Comparison of ENCODE assay signal across 30 mouse cellular contexts in genomic region chr3:81701974-81702697, GRCm38 (mm10).
DNase-seq lines count a peak whose midpoint lies in the region; ATAC-seq and TF ChIP-seq lines count a peak whose summit lies in the region.
"Had no signal": no experiment of that assay in that cellular context is flagged by ENCODE, and none has a peak within 500 bp of the region (broad histone marks: within the 10 kb centered on the region; RNA-seq: fewer than 3 reads in every experiment).

No protein-coding gene starts in this region.

- no peak overlapping the region for H3K4me3 ChIP-seq in embryonic facial prominence, embryonic 14.5 days (ENCODE audit: low read depth, low read length)
- H3K4me3 ChIP-seq in embryonic facial prominence, embryonic 10.5 days: no peak overlapping the region
- no peak overlapping the region for H3K4me3 ChIP-seq in hindbrain, postnatal 0 days (ENCODE audit: low read length)
- no peak overlapping the region for H3K4me3 ChIP-seq in hindbrain, embryonic 10.5 days
- no peak overlapping the region for H3K4me3 ChIP-seq in lung, embryonic 14.5 days (ENCODE audit: low read depth, low read length)
- no peak overlapping the region for H3K4me3 ChIP-seq in lung, postnatal 0 days (ENCODE audit: low read depth, low read length)
- H3K4me3 ChIP-seq: gastrocnemius, adult 2 months; heart, embryonic 15.5 days; hindbrain, embryonic 15.5 days; intestine, embryonic 15.5 days; limb, embryonic 13.5 days; liver, embryonic 12.5 days; midbrain, embryonic 12.5 days; myocyte; neural tube, embryonic 13.5 days; stomach, embryonic 15.5 days had no signal

- no peak overlapping the region for H3K27ac ChIP-seq in embryonic facial prominence, embryonic 14.5 days (replicated peaks; ENCODE audit: low read depth, low read length)
- H3K27ac ChIP-seq in embryonic facial prominence, embryonic 10.5 days (replicated peaks): no peak overlapping the region
- H3K27ac ChIP-seq in hindbrain, postnatal 0 days: no peak overlapping the region
- no peak overlapping the region for H3K27ac ChIP-seq in hindbrain, embryonic 10.5 days
- H3K27ac ChIP-seq in lung, embryonic 14.5 days (ENCODE audit: low read depth): no peak overlapping the region
- no peak overlapping the region for H3K27ac ChIP-seq in lung, postnatal 0 days (ENCODE audit: low read length)
- H3K27ac ChIP-seq: gastrocnemius, adult 2 months; heart, embryonic 15.5 days; hindbrain, embryonic 15.5 days; intestine, embryonic 15.5 days; limb, embryonic 13.5 days; liver, embryonic 12.5 days; midbrain, embryonic 12.5 days; neural tube, embryonic 13.5 days; stomach, embryonic 15.5 days had no signal

- no peaks in the 10 kb centered on the region for H3K9me3 ChIP-seq in embryonic facial prominence, embryonic 14.5 days (ENCODE audit: control insufficient read depth, low read length)
- no peaks in the 10 kb centered on the region for H3K9me3 ChIP-seq in embryonic facial prominence, embryonic 10.5 days
- no peaks in the 10 kb centered on the region for H3K9me3 ChIP-seq in hindbrain, postnatal 0 days (ENCODE audit: low read length)
- no peaks in the 10 kb centered on the region for H3K9me3 ChIP-seq in hindbrain, embryonic 10.5 days
- H3K9me3 ChIP-seq in lung, embryonic 14.5 days (ENCODE audit: low read depth, low read length): no peaks in the 10 kb centered on the region
- H3K9me3 ChIP-seq in lung, postnatal 0 days (ENCODE audit: low read length): no peaks in the 10 kb centered on the region
- H3K9me3 ChIP-seq: heart, embryonic 15.5 days; hindbrain, embryonic 15.5 days; intestine, embryonic 15.5 days; limb, embryonic 13.5 days; liver, embryonic 12.5 days; midbrain, embryonic 12.5 days; neural tube, embryonic 13.5 days; stomach, embryonic 15.5 days had no signal

- DNase-seq in embryonic facial prominence, embryonic 14.5 days (ENCODE audit: low spot score): peak; percentile 4
- no peak for DNase-seq in embryonic facial prominence, embryonic 10.5 days (ENCODE audit: low spot score)
- DNase-seq in hindbrain, postnatal 0 days (ENCODE audit: low spot score): peak; percentile 32
- no peak for DNase-seq in hindbrain, embryonic 10.5 days (ENCODE audit: low spot score)
- peak; percentile 1 for DNase-seq in lung, embryonic 14.5 days
- no peak for DNase-seq in lung, postnatal 0 days (ENCODE audit: low spot score)
- peak; percentile 51 for DNase-seq in telencephalon, adult 2 months (ENCODE audit: low read depth, low spot score)
- DNase-seq: adrenal gland, postnatal 10 days; cerebellum, adult 11 months; cerebellum, adult 9-11 months; gastrocnemius, adult 2 months; heart, postnatal 4 days; kidney, adult 8-10 months; kidney, postnatal 14 days; layer of hippocampus, postnatal 36 days; lung, adult 18-20 months; retina, postnatal 1 day; right cerebral cortex, postnatal 4 days; thymus, adult 18-20 months; thymus, postnatal 36 days had no signal

- no peaks in the 10 kb centered on the region for H3K27me3 ChIP-seq in embryonic facial prominence, embryonic 14.5 days (replicated peaks; ENCODE audit: control insufficient read depth, insufficient read depth, low read length)
- H3K27me3 ChIP-seq in embryonic facial prominence, embryonic 10.5 days (replicated peaks; ENCODE audit: low read depth, poor library complexity, severe bottlenecking): no peaks in the 10 kb centered on the region
- no peaks in the 10 kb centered on the region for H3K27me3 ChIP-seq in hindbrain, postnatal 0 days (ENCODE audit: insufficient read depth, low read length)
- no peaks in the 10 kb centered on the region for H3K27me3 ChIP-seq in hindbrain, embryonic 10.5 days (ENCODE audit: insufficient read depth, poor library complexity, severe bottlenecking)
- no peaks in the 10 kb centered on the region for H3K27me3 ChIP-seq in lung, embryonic 14.5 days (ENCODE audit: insufficient read depth, low read length)
- no peaks in the 10 kb centered on the region for H3K27me3 ChIP-seq in lung, postnatal 0 days (replicated peaks; ENCODE audit: insufficient read depth, low read length)
- H3K27me3 ChIP-seq: heart, embryonic 15.5 days; hindbrain, embryonic 15.5 days; intestine, embryonic 15.5 days; limb, embryonic 13.5 days; liver, embryonic 12.5 days; midbrain, embryonic 12.5 days; neural tube, embryonic 13.5 days; stomach, embryonic 15.5 days had no signal

- no peak overlapping the region for H3K9ac ChIP-seq in embryonic facial prominence, embryonic 14.5 days (ENCODE audit: low read depth, low read length)
- H3K9ac ChIP-seq in hindbrain, postnatal 0 days (replicated peaks; ENCODE audit: low read length): no peak overlapping the region
- no peak overlapping the region for H3K9ac ChIP-seq in lung, embryonic 14.5 days
- no peak overlapping the region for H3K9ac ChIP-seq in lung, postnatal 0 days (replicated peaks; ENCODE audit: low read depth)
- H3K9ac ChIP-seq: heart, embryonic 15.5 days; hindbrain, embryonic 15.5 days; intestine, embryonic 15.5 days; limb, embryonic 13.5 days; liver, embryonic 12.5 days; midbrain, embryonic 12.5 days; neural tube, embryonic 13.5 days; stomach, embryonic 15.5 days had no signal

- WGBS in embryonic facial prominence, embryonic 14.5 days: 38% methylated on average over 1 of the region's 1 CpGs
- WGBS in embryonic facial prominence, embryonic 10.5 days: 51% methylated on average over 1 of the region's 1 CpGs
- WGBS in hindbrain, postnatal 0 days: 42% methylated on average over 1 of the region's 1 CpGs
- 60% methylated on average over 1 of the region's 1 CpGs for WGBS in hindbrain, embryonic 10.5 days
- WGBS in lung, embryonic 14.5 days: 32% methylated on average over 1 of the region's 1 CpGs
- 29% methylated on average over 1 of the region's 1 CpGs for WGBS in lung, postnatal 0 days

- no peak for TF ChIP-seq EP300 in lung, postnatal 0 days (IDR thresholded peaks at IDR 0.05)

- no peaks in the 10 kb centered on the region for H3K36me3 ChIP-seq in embryonic facial prominence, embryonic 14.5 days (ENCODE audit: control insufficient read depth, insufficient read depth, low read length)
- H3K36me3 ChIP-seq in embryonic facial prominence, embryonic 10.5 days (replicated peaks): no peaks in the 10 kb centered on the region
- no peaks in the 10 kb centered on the region for H3K36me3 ChIP-seq in hindbrain, postnatal 0 days (ENCODE audit: insufficient read depth, low read length)
- H3K36me3 ChIP-seq in hindbrain, embryonic 10.5 days: no peaks in the 10 kb centered on the region
- no peaks in the 10 kb centered on the region for H3K36me3 ChIP-seq in lung, embryonic 14.5 days (ENCODE audit: insufficient read depth)
- no peaks in the 10 kb centered on the region for H3K36me3 ChIP-seq in lung, postnatal 0 days (ENCODE audit: insufficient read depth, low read length)
- H3K36me3 ChIP-seq: heart, embryonic 15.5 days; hindbrain, embryonic 15.5 days; intestine, embryonic 15.5 days; limb, embryonic 13.5 days; liver, embryonic 12.5 days; midbrain, embryonic 12.5 days; neural tube, embryonic 13.5 days; stomach, embryonic 15.5 days had no signal

- no peak for TF ChIP-seq CTCF in hindbrain, postnatal 0 days (IDR thresholded peaks at IDR 0.05; ENCODE audit: low read depth)
- TF ChIP-seq CTCF in lung, embryonic 14.5 days (IDR thresholded peaks at IDR 0.05; ENCODE audit: low read depth): no peak
- no peak for TF ChIP-seq CTCF in lung, postnatal 0 days (IDR thresholded peaks at IDR 0.05)

- ATAC-seq in embryonic facial prominence, embryonic 14.5 days (ENCODE audit: low read depth): no peak
- ATAC-seq in hindbrain, postnatal 0 days: no peak
- ATAC-seq in lung, embryonic 14.5 days (ENCODE audit: insufficient read depth): no peak
- no peak for ATAC-seq in lung, postnatal 0 days
- ATAC-seq: activated CD4-positive, CD25-positive, alpha-beta regulatory T cell, adult 4 months; intestine, embryonic 15.5 days; liver, embryonic 12.5 days had no signal

- H3K4me1 ChIP-seq in embryonic facial prominence, embryonic 14.5 days (ENCODE audit: control insufficient read depth, insufficient read depth, low read length): no peaks in the 10 kb centered on the region
- H3K4me1 ChIP-seq in embryonic facial prominence, embryonic 10.5 days: no peaks in the 10 kb centered on the region
- H3K4me1 ChIP-seq in hindbrain, postnatal 0 days (ENCODE audit: insufficient read depth, low read length): no peaks in the 10 kb centered on the region
- no peaks in the 10 kb centered on the region for H3K4me1 ChIP-seq in hindbrain, embryonic 10.5 days (replicated peaks)
- no peaks in the 10 kb centered on the region for H3K4me1 ChIP-seq in lung, embryonic 14.5 days (ENCODE audit: insufficient read depth)
- no peaks in the 10 kb centered on the region for H3K4me1 ChIP-seq in lung, postnatal 0 days (ENCODE audit: insufficient read depth, low read depth, low read length)
- H3K4me1 ChIP-seq: heart, embryonic 15.5 days; hindbrain, embryonic 15.5 days; intestine, embryonic 15.5 days; limb, embryonic 13.5 days; liver, embryonic 12.5 days; midbrain, embryonic 12.5 days; neural tube, embryonic 13.5 days; stomach, embryonic 15.5 days had no signal

- H3K4me2 ChIP-seq in embryonic facial prominence, embryonic 14.5 days (ENCODE audit: low read depth, low read length): no peak overlapping the region
- H3K4me2 ChIP-seq in hindbrain, postnatal 0 days (ENCODE audit: low read depth, low read length): no peak overlapping the region
- H3K4me2 ChIP-seq in lung, embryonic 14.5 days: no peak overlapping the region
- no peak overlapping the region for H3K4me2 ChIP-seq in lung, postnatal 0 days (replicated peaks; ENCODE audit: low read depth, low read length)
- H3K4me2 ChIP-seq: heart, embryonic 15.5 days; hindbrain, embryonic 15.5 days; intestine, embryonic 15.5 days; limb, embryonic 13.5 days; liver, embryonic 12.5 days; midbrain, embryonic 12.5 days; neural tube, embryonic 13.5 days; stomach, embryonic 15.5 days had no signal

Comparison
In these comparisons a context has a peak if more than half of its experiments do, and no peak if none do; other contexts are left out.
1. DNase-seq: peak in embryonic facial prominence, embryonic 14.5 days (single experiment), hindbrain, postnatal 0 days (single experiment), lung, embryonic 14.5 days (single experiment) and telencephalon, adult 2 months (single experiment); none in embryonic facial prominence, embryonic 10.5 days (single experiment), hindbrain, embryonic 10.5 days (single experiment) and lung, postnatal 0 days (single experiment).